Mouse (Mus musculus): Measurements from ENCODE around the gene Samd3.

- TF ChIP-seq CTCF (IDR thresholded peaks at IDR 0.05; ENCODE audit: low read depth, low read length) (no peak), POLR2A (IDR thresholded peaks at IDR 0.05; ENCODE audit: extremely low read depth, insufficient read depth, low read length) (no peak)
Observed at GRCm38 (mm10) chr10:26232071-26232653, 2.7 kb downstream of the Samd3 start.

All from liver, adult 2 months (tissue).